Mouse (Mus musculus): ENCODE results near the gene Clcn1.

Gene Clcn1

GRCm38 (mm10) chr6:42309816-42310378 is 23.4 kb downstream of the Clcn1 start:
- no peak for DNase-seq

DNA sequence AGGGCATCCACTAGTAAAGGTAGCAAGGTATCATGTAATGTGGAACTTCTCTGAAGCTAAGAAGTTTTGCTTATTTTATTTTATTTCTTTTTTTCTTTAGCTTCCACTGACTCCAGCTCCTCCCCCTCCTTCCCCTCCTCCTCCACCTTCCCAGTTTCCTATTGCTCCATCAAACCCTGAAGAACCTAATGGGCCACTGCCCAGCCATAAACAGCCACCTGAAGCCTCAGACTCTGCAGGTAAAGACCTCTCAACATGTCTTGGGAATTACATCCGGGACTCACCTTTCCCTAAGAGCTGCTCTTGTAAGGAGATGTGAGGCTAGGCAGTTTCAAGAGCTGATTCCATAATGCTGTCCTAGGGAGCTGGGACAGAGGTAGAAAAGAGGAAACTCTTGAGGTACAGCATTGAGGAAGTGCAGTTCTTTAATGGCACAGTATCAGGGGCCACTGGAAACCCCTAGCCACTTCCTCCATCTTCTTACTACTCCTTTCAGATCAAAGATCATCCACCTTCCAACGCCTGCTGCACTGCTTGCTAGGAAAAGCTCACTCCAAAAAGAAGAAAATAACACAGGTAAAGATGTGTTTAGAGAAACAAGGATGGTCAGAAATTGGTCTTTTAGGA is 24.1 kb downstream of the Clcn1 start:
- no peak for DNase-seq

DNA sequence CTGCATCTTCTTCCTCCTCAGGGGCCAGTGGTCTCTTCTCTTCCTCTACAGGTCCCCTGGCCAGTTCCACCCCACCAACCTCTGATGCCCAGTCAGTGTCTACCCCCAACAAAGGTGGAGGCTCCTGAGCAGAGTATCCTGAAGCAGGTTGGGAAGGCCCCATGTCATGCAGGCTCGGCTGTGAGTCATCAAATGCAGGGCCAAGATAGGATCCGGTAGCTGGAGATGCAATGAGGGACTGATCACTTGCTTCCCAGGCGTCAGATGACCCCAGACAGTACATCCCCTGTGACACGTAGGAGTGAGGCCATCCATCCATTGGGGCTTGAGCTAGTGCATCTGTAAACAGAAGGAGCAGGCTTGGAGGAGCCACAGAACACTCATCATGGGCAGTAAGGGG is 31.8 kb downstream of the Clcn1 start:
- DNase-seq: no peak

GRCm38 (mm10) chr6:42323371-42324066 is 37.0 kb downstream of the Clcn1 start:
- no peak for DNase-seq

DNA sequence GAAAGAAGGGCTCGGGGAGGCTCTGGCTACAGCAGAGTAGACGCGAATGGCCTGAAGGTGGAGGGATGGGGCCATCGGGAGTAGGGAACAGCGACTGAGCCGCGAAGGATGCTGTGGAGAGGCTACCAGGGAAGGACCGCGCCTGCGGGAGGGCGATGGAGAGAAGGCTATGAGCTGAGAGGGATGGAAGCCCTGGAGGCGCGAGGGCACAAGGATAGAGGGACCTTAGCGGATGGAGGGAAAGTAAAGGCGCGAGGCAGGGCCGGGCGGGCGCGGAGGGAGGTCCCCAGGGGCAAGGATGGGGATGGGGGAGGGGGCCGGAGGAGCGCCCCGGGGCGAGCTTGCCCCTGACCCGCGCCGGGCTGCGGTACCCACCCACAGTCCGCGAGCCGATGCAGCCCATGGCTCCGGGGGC is 37.6 kb downstream of the Clcn1 start:
- DNase-seq: peak in 1 of 2 experiments; percentile 29

DNA sequence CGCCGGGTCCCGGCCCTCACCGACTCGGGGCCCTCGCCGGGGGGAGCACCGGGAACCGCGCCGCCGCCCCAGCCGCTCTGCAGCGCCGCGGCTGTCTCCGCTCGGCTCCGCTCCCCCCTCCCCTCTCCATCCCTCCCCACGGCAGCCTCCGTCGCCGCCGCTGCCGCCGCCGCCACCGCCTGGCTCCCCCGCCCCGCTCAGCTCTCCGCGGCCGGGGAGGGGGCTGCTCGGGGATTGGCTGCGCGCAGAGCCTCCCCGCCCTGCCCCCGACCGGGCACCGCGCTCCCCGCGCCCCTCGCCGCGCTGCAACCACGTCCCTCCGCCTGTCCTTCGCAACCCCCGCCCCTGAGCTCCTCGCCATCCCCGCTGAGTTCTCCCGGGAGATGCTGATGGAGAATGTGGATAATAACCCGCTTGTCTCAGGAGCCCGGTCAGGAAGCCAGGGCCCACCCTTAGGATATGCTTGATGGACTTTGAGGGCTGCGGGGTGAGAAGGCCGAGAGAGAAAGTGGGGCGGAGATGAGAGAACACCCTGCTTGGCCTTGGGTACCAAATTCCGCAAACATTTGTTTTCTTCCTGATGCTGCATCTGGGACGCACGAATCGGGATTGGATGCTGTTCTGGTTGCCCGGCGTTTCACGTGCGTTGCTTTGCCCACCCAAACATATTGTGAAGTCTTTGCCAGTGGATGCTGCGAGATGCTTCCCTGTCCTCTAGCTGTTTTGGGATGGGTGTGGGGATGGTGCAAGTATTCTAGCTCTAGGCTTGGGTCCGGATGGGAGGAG is 38.2 kb downstream of the Clcn1 start, which contains the start of gene Fam131b:
Fam131b (minus strand) TSS at position 162 of the 786 bp plus-strand sequence.
- peak in 1 of 2 experiments; percentile 48 for DNase-seq

- peak; percentile 68 to 85 for DNase-seq
Observed at GRCm38 (mm10) chr6:42325268-42325609, 38.8 kb downstream of the Clcn1 start.

DNA sequence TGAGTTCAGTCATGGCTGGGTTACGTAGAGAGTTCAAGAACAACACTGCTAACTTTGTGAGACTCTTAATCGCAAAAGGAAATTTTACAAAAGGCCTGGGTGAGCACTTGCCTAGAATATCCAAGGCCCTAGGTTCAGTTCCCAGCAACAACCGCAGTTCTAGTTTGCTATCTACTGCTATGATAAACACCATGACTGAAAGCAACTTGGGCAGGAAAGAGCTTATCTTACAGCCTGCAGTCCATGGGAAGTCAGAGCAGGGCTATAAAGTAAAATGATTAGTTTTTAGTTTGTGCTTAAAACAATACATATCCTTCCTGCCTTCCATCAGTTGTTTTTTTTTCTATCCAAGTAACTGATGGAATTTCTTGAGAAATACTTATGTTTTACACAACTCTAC is 40.0 kb downstream of the Clcn1 start:
- no peak for DNase-seq

GRCm38 (mm10) chr6:42328757-42329156 is 42.3 kb downstream of the Clcn1 start:
- DNase-seq: no peak

DNA sequence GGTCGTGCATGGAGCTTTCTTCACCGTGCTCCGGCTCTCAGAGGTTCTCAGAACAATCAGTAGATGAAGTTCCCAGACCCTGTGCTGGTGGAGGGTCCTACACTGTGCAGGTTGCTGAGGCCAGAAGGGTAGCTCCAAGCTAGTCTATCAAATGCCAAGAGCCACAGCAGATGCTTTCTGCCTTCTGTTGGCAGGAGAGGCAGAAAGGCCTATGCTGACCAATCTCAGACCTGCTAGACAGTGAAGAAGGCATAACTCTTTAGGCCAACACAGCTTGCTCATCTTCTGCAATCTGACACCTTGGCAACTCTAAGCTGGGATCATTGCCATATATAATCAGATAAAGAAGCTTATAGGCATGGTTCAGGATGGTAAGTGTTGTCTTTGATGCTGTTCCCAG is 43.7 kb downstream of the Clcn1 start:
- DNase-seq: no peak

DNA sequence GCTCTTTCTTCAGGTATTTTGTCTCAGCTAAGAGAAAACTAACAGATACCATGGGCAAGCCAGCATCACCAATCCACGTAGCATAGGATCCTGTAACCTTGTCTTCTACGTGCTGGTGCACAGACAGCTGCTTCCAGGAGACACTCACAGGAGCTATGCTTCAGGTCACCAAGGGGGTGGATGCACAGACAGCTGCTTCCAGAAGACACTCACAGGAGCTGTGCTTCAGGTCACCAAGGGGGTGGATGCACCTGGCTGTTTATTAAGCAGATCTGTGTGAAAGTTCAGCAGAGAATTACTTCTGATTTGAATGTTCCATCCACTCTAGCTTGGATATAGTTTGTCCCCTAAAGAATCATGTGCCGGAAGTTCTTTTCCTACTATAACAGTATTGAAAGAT is 44.5 kb downstream of the Clcn1 start:
- no peak for DNase-seq

GRCm38 (mm10) chr6:42339189-42339588 is 52.7 kb downstream of the Clcn1 start:
- no peak for DNase-seq

DNA sequence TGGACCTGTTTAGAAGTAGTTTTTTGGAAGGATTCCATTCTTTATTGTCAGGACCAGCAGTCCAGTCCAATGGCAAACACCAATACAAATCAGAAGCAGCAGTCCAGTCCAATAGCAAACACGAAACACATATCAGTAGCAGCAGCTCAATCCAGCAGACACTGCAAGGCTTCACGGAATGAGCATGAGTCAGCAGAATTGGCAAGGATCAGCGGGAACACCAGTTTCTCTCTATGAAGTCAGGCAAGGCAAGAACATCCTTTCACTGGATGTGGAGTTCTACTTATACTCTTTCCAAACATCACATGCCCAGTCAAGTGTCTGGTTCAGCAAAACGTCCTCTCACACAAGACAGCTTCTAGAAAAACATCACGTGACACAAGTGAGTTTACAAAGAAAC is 53.5 kb downstream of the Clcn1 start:
- no peak for DNase-seq

- no peak for DNase-seq
Observed at GRCm38 (mm10) chr6:42342171-42342570, 55.7 kb downstream of the Clcn1 start.

GRCm38 (mm10) chr6:42343361-42344120 is 57.1 kb downstream of the Clcn1 start:
- DNase-seq: peak; percentile 16 to 33

- no peak for DNase-seq
Observed at GRCm38 (mm10) chr6:42344255-42344654, 57.8 kb downstream of the Clcn1 start.

DNA sequence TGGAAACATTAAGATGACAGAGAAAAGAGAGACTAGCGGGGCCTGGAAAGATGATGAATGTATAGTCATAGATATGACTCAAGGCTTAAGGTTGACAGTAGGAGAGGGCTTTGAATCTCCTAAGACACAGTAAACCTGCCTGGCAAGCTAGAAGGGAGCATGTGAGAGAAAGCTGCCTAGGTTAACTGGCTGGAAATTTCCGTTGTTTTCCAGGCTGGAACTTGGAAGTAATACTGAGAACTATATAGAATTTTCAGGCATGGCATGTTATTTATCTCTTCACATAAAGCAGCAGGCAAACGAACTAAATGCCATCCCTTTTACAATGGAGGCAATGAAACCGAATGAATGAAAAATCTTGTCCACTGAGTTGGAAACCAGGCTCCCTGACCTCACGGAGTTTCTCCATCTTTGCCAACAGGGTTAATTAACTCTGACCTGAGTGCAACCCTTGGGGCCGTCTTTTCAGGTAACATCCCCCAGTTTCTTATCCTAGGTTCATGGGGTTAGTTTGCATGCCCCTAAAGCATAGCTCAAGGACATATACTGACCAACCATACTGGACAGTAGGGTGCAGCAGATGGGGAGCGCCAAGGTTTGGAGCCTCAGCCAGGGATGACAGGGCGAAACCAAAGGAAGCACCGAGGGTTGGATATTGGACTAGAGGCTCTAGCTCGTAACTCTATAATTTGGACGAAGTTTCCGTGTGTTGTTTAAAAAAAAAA is 62.0 kb downstream of the Clcn1 start:
- DNase-seq: peak in 1 of 2 experiments; percentile 20

- DNase-seq: peak; percentile 78 to 85
Observed at GRCm38 (mm10) chr6:42349006-42349425, 62.5 kb downstream of the Clcn1 start.

GRCm38 (mm10) chr6:42349426-42350020 is 63.0 kb downstream of the Clcn1 start, which contains the start of gene Zyx:
Zyx (plus strand) TSS chr6:42349630.
- DNase-seq: peak; percentile 97 to 99

DNA sequence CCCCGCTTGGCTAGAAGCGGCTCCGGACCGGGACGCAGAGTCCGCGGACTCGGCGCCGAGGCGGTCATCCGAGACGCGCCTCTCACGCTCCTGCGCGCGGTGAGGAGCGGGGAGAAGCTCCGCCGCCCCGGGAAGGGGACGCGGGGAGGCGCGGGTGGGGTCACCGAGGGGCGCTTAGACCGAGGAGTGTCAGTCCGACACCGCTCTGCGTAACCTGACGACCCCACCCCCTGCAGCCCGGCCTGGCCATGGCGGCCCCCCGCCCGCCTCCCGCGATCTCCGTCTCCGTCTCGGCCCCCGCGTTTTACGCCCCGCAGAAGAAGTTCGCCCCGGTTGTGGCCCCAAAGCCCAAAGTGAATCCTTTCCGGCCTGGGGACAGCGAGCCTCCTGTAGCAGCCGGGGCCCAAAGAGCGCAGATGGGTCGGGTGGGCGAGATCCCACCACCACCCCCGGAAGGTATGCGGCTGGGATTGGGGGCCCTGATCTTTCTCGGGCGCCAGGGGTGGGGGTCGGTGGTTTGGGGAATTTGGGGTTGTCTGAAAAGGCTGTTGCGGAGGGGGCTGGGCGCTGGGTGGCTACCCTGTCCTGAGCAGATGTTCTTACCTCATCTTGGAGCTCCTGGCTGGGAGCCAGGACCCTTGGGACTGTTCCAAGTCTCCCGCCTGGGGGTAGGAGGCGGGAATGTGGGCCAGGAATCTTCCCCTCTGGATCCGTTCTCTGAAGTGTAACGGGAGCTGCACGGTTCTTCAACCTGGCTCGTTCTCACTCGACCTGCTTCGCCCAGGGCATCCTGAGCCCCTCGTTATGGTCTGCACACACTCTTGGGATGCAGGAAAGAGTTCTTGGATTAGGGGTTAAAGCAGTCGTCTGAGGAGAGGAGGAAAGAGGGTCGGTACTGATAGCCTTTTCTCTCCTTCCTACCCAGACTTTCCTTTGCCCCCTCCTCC is 63.8 kb downstream of the Clcn1 start:
- peak; percentile 91 to 92 for DNase-seq

Data from lung, postnatal 4 days (tissue).